Mouse (Mus musculus) embryonic facial prominence, embryonic 14.5 days (tissue): ENCODE data around the gene Sox15. TPM values are rescaled to one million over a fixed set of nuclear protein-coding genes. Genes with fewer than 3 reads are reported as not detected.

Experiments used
- ATAC-seq: fragments of 200-750 bp; cut with Nextera tagmentation; 2 replicates; pipeline ENCODE4 v1.8.0; 2017; ENCODE audit warnings: low read depth, moderate number of reproducible peaks, moderate TSS enrichment
- DNase-seq: peaks from one replicate; pipeline ENCODE4 v3.0.0-alpha.2; 2015; ENCODE audit warnings: low spot score
- H3K27ac ChIP-seq: fragments of 300-500 bp; sonication (generic); replicated peaks from 2 replicates; pipeline ENCODE4 v1.5.1; 2014; ENCODE audit warnings: low read depth, mild to moderate bottlenecking, low read length, moderate library complexity
- H3K27me3 ChIP-seq: fragments of 300-500 bp; sonication (generic); replicated peaks from 2 replicates; pipeline ENCODE4 v1.6.1; 2014; ENCODE audit warnings: low read length; ENCODE audit not compliant: control insufficient read depth, insufficient read depth
- H3K36me3 ChIP-seq: fragments of 300-500 bp; sonication (generic); 2 replicates; pipeline ENCODE4 v1.6.1; 2014; ENCODE audit warnings: low read length, mixed read lengths; ENCODE audit not compliant: control insufficient read depth, insufficient read depth
- H3K4me1 ChIP-seq: fragments of 300-500 bp; sonication (generic); 2 replicates; pipeline ENCODE4 v1.6.1; 2014; ENCODE audit warnings: antibody characterized with exemption, low read length; ENCODE audit not compliant: control insufficient read depth, insufficient read depth
- H3K4me2 ChIP-seq: fragments of 300-500 bp; sonication (generic); 2 replicates; pipeline ENCODE4 v1.6.1; 2014; ENCODE audit warnings: low read depth, mild to moderate bottlenecking, low read length, moderate library complexity, mixed read lengths
- H3K4me3 ChIP-seq: fragments of 300-500 bp; sonication (generic); 2 replicates; pipeline ENCODE4 v1.5.1; 2014; ENCODE audit warnings: low read depth, mild to moderate bottlenecking, low read length
- H3K9ac ChIP-seq: fragments of 300-500 bp; sonication (generic); 2 replicates; pipeline ENCODE4 v1.6.1; 2014; ENCODE audit warnings: low read depth, mild to moderate bottlenecking, low read length, moderate library complexity, mixed read lengths
- H3K9me3 ChIP-seq: fragments of 300-500 bp; sonication (generic); 2 replicates; pipeline ENCODE4 v1.6.1; 2016; ENCODE audit warnings: low read length; ENCODE audit not compliant: control insufficient read depth
- WGBS: fragments of 180-500 bp; shearing (Covaris S2); extraction: QIAGEN DNeasy Blood & Tissue Kit; methylation state at CpG from one replicate; pipeline ENCODE4 v1.1.7; 2014; 5-methylcytosine and 5-hydroxymethylcytosine counted together
- polyA plus RNA-seq: library from polyadenylated mRNA; unstranded; fragments of >200 nt; fragmentation: Nextera tagmentation; extraction: Ambion mirVana; gene quantifications from 2 replicates; pipeline ENCODE4 v1.2.1, GENCODE M21; 2014

Sox15 gene
- polyA plus RNA-seq, 1 experiment from 2014 or later, result 2.9 TPM

- ATAC-seq (no peak), DNase-seq (peak; percentile 49)
- Histone ChIP-seq H3K36me3 (no peaks in the 10 kb centered on the region), H3K9me3 (no peaks in the 10 kb centered on the region), H3K4me2 (peak within 1 kb of the TSS; percentile 15), H3K27me3 (no peaks in the 10 kb centered on the region), H3K27ac (peak within 1 kb of the TSS; percentile 71), H3K4me1 (peaks cover 29% of the 10 kb centered on the region), H3K9ac (peak within 1 kb of the TSS; percentile 30; the same call in 1 of the 2 replicates), H3K4me3 (no peak within 1 kb of the TSS)
- 65% methylated on average over 10 of the region's 10 CpGs for WGBS
Observed at GRCm38 (mm10) chr11:69685526-69686148, 30.5 kb downstream of the Sox15 start, which contains the start of gene Tnfsf13. TSS of gene Tnfsf13 (minus strand) at chr11:69685784.

- Histone ChIP-seq H3K27ac (peak overlapping the region; percentile 71; the same call in 1 of the 2 replicates), H3K27me3 (no peaks in the 10 kb centered on the region), H3K4me2 (no peak overlapping the region; the same call in 1 of the 2 replicates), H3K4me3 (no peak overlapping the region), H3K9ac (peak overlapping the region; percentile 30; the same call in 1 of the 2 replicates), H3K36me3 (no peaks in the 10 kb centered on the region), H3K4me1 (peaks cover 26% of the 10 kb centered on the region), H3K9me3 (no peaks in the 10 kb centered on the region)
- ATAC-seq (no peak), DNase-seq (peak; percentile 70)
- 12% methylated on average over 4 of the region's 4 CpGs for WGBS
Observed at GRCm38 (mm10) chr11:69686377-69686776, 31.3 kb downstream of the Sox15 start.

- ATAC-seq, result no peak
- H3K9ac ChIP-seq, result peak overlapping the region; percentile 30; the same call in 1 of the 2 replicates
- DNase-seq, result no peak
- no peaks in the 10 kb centered on the region for H3K27me3 ChIP-seq
- WGBS, result 44% methylated on average over 5 of the region's 5 CpGs
- H3K36me3 ChIP-seq, result no peaks in the 10 kb centered on the region
- peaks cover 26% of the 10 kb centered on the region for H3K4me1 ChIP-seq
- peak overlapping the region; percentile 71; the same call in 1 of the 2 replicates for H3K27ac ChIP-seq
- H3K4me2 ChIP-seq, result no peak overlapping the region
- no peaks in the 10 kb centered on the region for H3K9me3 ChIP-seq
- H3K4me3 ChIP-seq, result no peak overlapping the region
Observed at GRCm38 (mm10) chr11:69687061-69687460, 31.9 kb downstream of the Sox15 start.

GRCm38 (mm10) chr11:69689891-69690290, 34.8 kb downstream of the Sox15 start:
- no peak overlapping the region for H3K4me2 ChIP-seq
- DNase-seq, result no peak

GRCm38 (mm10) chr11:69692196-69692811, 37.2 kb downstream of the Sox15 start:
- no peak overlapping the region for H3K9ac ChIP-seq
- 69% methylated on average over 9 of the region's 9 CpGs for WGBS

More at GRCm38 (mm10) chr11:69689891-69690290, 34.8 kb downstream of the Sox15 start:
- H3K9ac ChIP-seq, result no peak overlapping the region
- H3K27ac ChIP-seq, result no peak overlapping the region
- ATAC-seq, result no peak
- H3K9me3 ChIP-seq, result no peaks in the 10 kb centered on the region
- no peak overlapping the region for H3K4me3 ChIP-seq
- no peaks in the 10 kb centered on the region for H3K36me3 ChIP-seq
- 88% methylated on average over 1 of the region's 1 CpGs for WGBS
- peaks cover 16% of the 10 kb centered on the region for H3K4me1 ChIP-seq
- no peaks in the 10 kb centered on the region for H3K27me3 ChIP-seq

GRCm38 (mm10) chr11:69692863-69693262, 37.7 kb downstream of the Sox15 start:
- H3K4me3 ChIP-seq, result no peak overlapping the region
- 78% methylated on average over 6 of the region's 6 CpGs for WGBS
- ATAC-seq (no peak), DNase-seq (no peak)
- H3K9me3 ChIP-seq, result no peaks in the 10 kb centered on the region
- no peak overlapping the region for H3K9ac ChIP-seq
- no peaks in the 10 kb centered on the region for H3K4me1 ChIP-seq
- no peaks in the 10 kb centered on the region for H3K36me3 ChIP-seq
- no peaks in the 10 kb centered on the region for H3K27me3 ChIP-seq
- no peak overlapping the region for H3K27ac ChIP-seq
- no peak overlapping the region for H3K4me2 ChIP-seq

More at GRCm38 (mm10) chr11:69692196-69692811, 37.2 kb downstream of the Sox15 start:
- H3K9me3 ChIP-seq, result no peaks in the 10 kb centered on the region
- H3K27ac ChIP-seq, result no peak overlapping the region
- DNase-seq (no peak), ATAC-seq (no peak)
- no peaks in the 10 kb centered on the region for H3K36me3 ChIP-seq
- no peak overlapping the region for H3K4me3 ChIP-seq
- H3K4me1 ChIP-seq, result no peaks in the 10 kb centered on the region
- no peaks in the 10 kb centered on the region for H3K27me3 ChIP-seq
- H3K4me2 ChIP-seq, result no peak overlapping the region

GRCm38 (mm10) chr11:69693421-69693965, 38.4 kb downstream of the Sox15 start:
- no peaks in the 10 kb centered on the region for H3K9me3 ChIP-seq
- H3K4me3 ChIP-seq, result no peak overlapping the region
- WGBS, result 64% methylated on average over 11 of the region's 11 CpGs
- no peak overlapping the region for H3K9ac ChIP-seq
- no peaks in the 10 kb centered on the region for H3K27me3 ChIP-seq
- DNase-seq (no peak), ATAC-seq (no peak)
- H3K4me1 ChIP-seq, result no peaks in the 10 kb centered on the region
- H3K27ac ChIP-seq, result no peak overlapping the region
- no peaks in the 10 kb centered on the region for H3K36me3 ChIP-seq
- no peak overlapping the region for H3K4me2 ChIP-seq

- WGBS, result 15% methylated on average over 6 of the region's 6 CpGs
- H3K4me2 ChIP-seq, result peak overlapping the region; percentile 93
Observed at GRCm38 (mm10) chr11:69695046-69695360, 39.9 kb downstream of the Sox15 start.

More at GRCm38 (mm10) chr11:69695046-69695360, 39.9 kb downstream of the Sox15 start:
- no peaks in the 10 kb centered on the region for H3K9me3 ChIP-seq
- H3K27ac ChIP-seq, result peak overlapping the region; percentile 79
- DNase-seq, result no peak
- peak overlapping the region; percentile 86 for H3K9ac ChIP-seq
- H3K4me1 ChIP-seq, result no peaks in the 10 kb centered on the region
- no peaks in the 10 kb centered on the region for H3K27me3 ChIP-seq
- H3K4me3 ChIP-seq, result peak overlapping the region; percentile 55
- peak; percentile 24; the same call in 1 of the 2 replicates for ATAC-seq
- no peaks in the 10 kb centered on the region for H3K36me3 ChIP-seq
